Mouse (Mus musculus): ENCODE results near the gene Nexmif. TPM values are rescaled to one million over a fixed set of nuclear protein-coding genes. Genes with fewer than 3 reads are reported as not detected.

Nexmif gene
- polyA plus RNA-seq (2012; fragmentation: generic; extraction: Trizol) = not detected

GRCm38 (mm10) chrX:104200736-104201591 is at the start of gene Nexmif:
Gene Nexmif, minus strand, starts transcription at chrX:104201185.

Other genes with a start within 250 kb of the Nexmif start
- gene Rlim, start 219.9 kb downstream of the Nexmif start, polyA plus RNA-seq (2012; fragmentation: generic; extraction: Trizol) = 1 to 10 TPM in 1 of 2 experiments, under 1 TPM in 1; 0.60 to 5.0 TPM
- 1 to 10 TPM in 1 of 2 experiments, under 1 TPM in 1; 0.30 to 1.3 TPM for gene Abcb7, start 212.7 kb upstream of the Nexmif start, polyA plus RNA-seq (2012; fragmentation: generic; extraction: Trizol)

All from C3H10T1/2 (cell line).